Mouse (Mus musculus) hindbrain, embryonic 12.5 days (tissue): ENCODE results near the gene 3110082J24Rik. TPM values are rescaled to one million over a fixed set of nuclear protein-coding genes. Genes with fewer than 3 reads are reported as not detected.

ENCODE experiments used
- polyA plus RNA-seq: library from polyadenylated mRNA; unstranded; fragments of >200 nt; fragmentation: Nextera tagmentation; extraction: Ambion mirVana; gene quantifications from 2 replicates; pipeline ENCODE4 v1.2.1, GENCODE M21; 2016

The 3110082J24Rik gene
- polyA plus RNA-seq, 1 experiment from 2014 or later = 6.8 TPM

Other genes starting within 250 kb of the 3110082J24Rik start
- not detected in 2 replicates for gene Il6, start 93.0 kb downstream of the 3110082J24Rik start, polyA plus RNA-seq
- 146 and 164 TPM in 2 replicates for gene Tyms, start 32.5 kb downstream of the 3110082J24Rik start, polyA plus RNA-seq
- gene Garem2, start 925 bp downstream of the 3110082J24Rik start, polyA plus RNA-seq = 30.3 and 31.7 TPM in 2 replicates
- gene Hadha, start 49.1 kb upstream of the 3110082J24Rik start, polyA plus RNA-seq = 106 and 108 TPM in 2 replicates
- gene Hadhb, start 49.2 kb upstream of the 3110082J24Rik start, polyA plus RNA-seq = 84.8 and 87.7 TPM in 2 replicates
- not detected in 2 replicates for gene Adgrf3, start 99.6 kb upstream of the 3110082J24Rik start, polyA plus RNA-seq
- 22.8 and 23.3 TPM in 2 replicates for gene Selenoi, start 126.5 kb upstream of the 3110082J24Rik start, polyA plus RNA-seq
- 2.1 and 3.6 TPM in 2 replicates for gene Drc1, start 175.3 kb upstream of the 3110082J24Rik start, polyA plus RNA-seq